Comparison of ENCODE assay signal across 12 mouse cellular contexts in genomic region chr17:69192863-69193493, GRCm38 (mm10).
DNase-seq lines count a peak whose midpoint lies in the region; ATAC-seq lines count a peak whose summit lies in the region.
"Had no signal": no experiment of that assay in that cellular context is flagged by ENCODE, and none has a peak within 500 bp of the region (broad histone marks: within the 10 kb centered on the region; RNA-seq: fewer than 3 reads in every experiment).

No protein-coding gene starts in this region.

- H3K9ac ChIP-seq in neural tube, embryonic 11.5 days (ENCODE audit: low read length): no peak overlapping the region
- no peak overlapping the region for H3K9ac ChIP-seq in hindbrain, embryonic 11.5 days (ENCODE audit: low read depth, low read length)
- H3K9ac ChIP-seq in midbrain, embryonic 11.5 days (ENCODE audit: low read length): no peak overlapping the region
- H3K9ac ChIP-seq: heart, embryonic 15.5 days had no signal

- WGBS in neural tube, embryonic 11.5 days: 5% methylated on average over 2 of the region's 2 CpGs
- 8% methylated on average over 2 of the region's 2 CpGs for whole genome bisulfite sequencing in hindbrain, embryonic 11.5 days
- 26% methylated on average over 2 of the region's 2 CpGs for WGBS in midbrain, embryonic 11.5 days

- ATAC-seq in neural tube, embryonic 11.5 days (ENCODE audit: insufficient read depth, low FRiP score, low TSS enrichment): no peak; the same call in 1 of the 2 replicates
- ATAC-seq in hindbrain, embryonic 11.5 days (ENCODE audit: low FRiP score): peak; percentile 44; the same call in 1 of the 2 replicates
- ATAC-seq in midbrain, embryonic 11.5 days (ENCODE audit: low FRiP score): peak; percentile 57; the same call in 1 of the 2 replicates
- ATAC-seq in granulocyte monocyte progenitor cell, adult 5-6 weeks (replicated peaks; ENCODE audit: poor library complexity, severe bottlenecking): no peak
- ATAC-seq in activated CD4-positive, CD25-positive, alpha-beta regulatory T cell, adult 4 months: no peak
- ATAC-seq: CD4-positive, CD25-positive, alpha-beta regulatory T cell, adult 4 months had no signal

- H3K4me3 ChIP-seq in neural tube, embryonic 11.5 days (ENCODE audit: low read depth, low read length): no peak overlapping the region
- no peak overlapping the region for H3K4me3 ChIP-seq in hindbrain, embryonic 11.5 days (ENCODE audit: low read depth, low read length)
- H3K4me3 ChIP-seq in midbrain, embryonic 11.5 days (ENCODE audit: low read depth, low read length): no peak overlapping the region
- H3K4me3 ChIP-seq: heart, embryonic 15.5 days had no signal

- no peaks in the 10 kb centered on the region for H3K36me3 ChIP-seq in neural tube, embryonic 11.5 days (ENCODE audit: control insufficient read depth, insufficient read depth, low read length)
- H3K36me3 ChIP-seq in hindbrain, embryonic 11.5 days (ENCODE audit: control insufficient read depth, insufficient read depth, low read length): no peaks in the 10 kb centered on the region
- H3K36me3 ChIP-seq in midbrain, embryonic 11.5 days (ENCODE audit: control insufficient read depth, insufficient read depth, low read length): no peaks in the 10 kb centered on the region
- H3K36me3 ChIP-seq: heart, embryonic 15.5 days had no signal

- no peaks in the 10 kb centered on the region for H3K27me3 ChIP-seq in neural tube, embryonic 11.5 days (ENCODE audit: control insufficient read depth, insufficient read depth, low read length)
- no peaks in the 10 kb centered on the region for H3K27me3 ChIP-seq in hindbrain, embryonic 11.5 days (ENCODE audit: control insufficient read depth, insufficient read depth, low read length)
- H3K27me3 ChIP-seq in midbrain, embryonic 11.5 days (ENCODE audit: control insufficient read depth, insufficient read depth, low read length): no peaks in the 10 kb centered on the region
- H3K27me3 ChIP-seq: heart, embryonic 15.5 days had no signal

- H3K9me3 ChIP-seq in neural tube, embryonic 11.5 days (ENCODE audit: control insufficient read depth, low read length): no peaks in the 10 kb centered on the region
- no peaks in the 10 kb centered on the region for H3K9me3 ChIP-seq in hindbrain, embryonic 11.5 days (ENCODE audit: control insufficient read depth, low read length)
- no peaks in the 10 kb centered on the region for H3K9me3 ChIP-seq in midbrain, embryonic 11.5 days (ENCODE audit: control insufficient read depth, low read length)
- H3K9me3 ChIP-seq: heart, embryonic 15.5 days had no signal

- H3K4me2 ChIP-seq in neural tube, embryonic 11.5 days (ENCODE audit: low read depth): no peak overlapping the region
- H3K4me2 ChIP-seq in hindbrain, embryonic 11.5 days (replicated peaks; ENCODE audit: low read depth, low read length): no peak overlapping the region
- no peak overlapping the region for H3K4me2 ChIP-seq in midbrain, embryonic 11.5 days
- H3K4me2 ChIP-seq: heart, embryonic 15.5 days had no signal

- H3K27ac ChIP-seq in neural tube, embryonic 11.5 days (ENCODE audit: low read depth, low read length): 0 out of 2 replicates have a peak overlapping the region, but pooled peaks have one; percentile 15
- H3K27ac ChIP-seq in hindbrain, embryonic 11.5 days (ENCODE audit: low read depth, low read length): peak overlapping the region; percentile 75
- peak overlapping the region; percentile 14; the same call in 1 of the 2 replicates for H3K27ac ChIP-seq in midbrain, embryonic 11.5 days (ENCODE audit: low read depth, low read length)
- H3K27ac ChIP-seq: heart, embryonic 15.5 days had no signal

- DNase-seq in neural tube, embryonic 11.5 days (ENCODE audit: low spot score): no peak
- DNase-seq in neural tube, embryonic 10.5 days (ENCODE audit: extremely low spot score, low spot score): no peak
- DNase-seq in hindbrain, embryonic 11.5 days (ENCODE audit: low spot score): peak; percentile 34
- no peak for DNase-seq in midbrain, embryonic 11.5 days (ENCODE audit: low spot score, missing footprints)
- DNase-seq in right cerebral cortex, adult 2 months (ENCODE audit: low spot score in 2 of 2): no peak
- DNase-seq in thymus, postnatal 10 days (ENCODE audit: low spot score in 2 of 2): no peak
- DNase-seq: cerebellum, adult 8-10 months; lung, postnatal 14 days had no signal

- H3K4me1 ChIP-seq in neural tube, embryonic 11.5 days (ENCODE audit: control insufficient read depth, insufficient read depth, low read length): peaks cover 16% of the 10 kb centered on the region
- H3K4me1 ChIP-seq in hindbrain, embryonic 11.5 days (replicated peaks; ENCODE audit: control insufficient read depth, insufficient read depth, low read length): peaks cover 11% of the 10 kb centered on the region; the same call in 1 of the 2 replicates
- H3K4me1 ChIP-seq in midbrain, embryonic 11.5 days (ENCODE audit: control insufficient read depth, insufficient read depth, low read length): peaks cover 7% of the 10 kb centered on the region

Comparison
In these comparisons a context has a peak if more than half of its experiments do, and no peak if none do; other contexts are left out.
1. ATAC-seq: peak in hindbrain, embryonic 11.5 days (single experiment) and midbrain, embryonic 11.5 days (single experiment); none in neural tube, embryonic 11.5 days (single experiment), granulocyte monocyte progenitor cell, adult 5-6 weeks (single experiment) and activated CD4-positive, CD25-positive, alpha-beta regulatory T cell, adult 4 months (single experiment).
2. H3K27ac ChIP-seq: peak in every context shown above with its lines; median percentile 75 in hindbrain, embryonic 11.5 days; 15 in neural tube, embryonic 11.5 days; 14 in midbrain, embryonic 11.5 days.